Mouse (Mus musculus): ENCODE measurements around the gene Tiprl. TPM values are rescaled to one million over a fixed set of nuclear protein-coding genes. Genes with fewer than 3 reads are reported as not detected.

The Tiprl gene
- polyA plus RNA-seq, 1 experiment from 2014 or later = 110 TPM

- DNase-seq (ENCODE audit: low spot score) = no peak
- no peaks in the 10 kb centered on the region for H3K4me1 ChIP-seq (ENCODE audit: control insufficient read depth, insufficient read depth, low read length)
- no peaks in the 10 kb centered on the region for H3K9me3 ChIP-seq (ENCODE audit: control insufficient read depth, low read length)
- no peaks in the 10 kb centered on the region for H3K36me3 ChIP-seq (ENCODE audit: control insufficient read depth, insufficient read depth, low read length)
- H3K27me3 ChIP-seq (ENCODE audit: control insufficient read depth, insufficient read depth, low read length) = no peaks in the 10 kb centered on the region
- 63% methylated on average over 6 of the region's 9 CpGs for WGBS
- H3K4me2 ChIP-seq (ENCODE audit: low read depth) = no peak overlapping the region
- no peak for ATAC-seq (ENCODE audit: insufficient read depth, low FRiP score, low TSS enrichment)
- no peak overlapping the region for H3K4me3 ChIP-seq (ENCODE audit: low read depth, low read length)
- H3K27ac ChIP-seq (ENCODE audit: low read depth, low read length) = no peak overlapping the region
- H3K9ac ChIP-seq (ENCODE audit: low read length) = no peak overlapping the region
Observed at GRCm38 (mm10) chr1:165174059-165174616, 62.7 kb downstream of the Tiprl start.

GRCm38 (mm10) chr1:165171277-165171676 is 65.5 kb downstream of the Tiprl start:
- no peaks in the 10 kb centered on the region for H3K4me1 ChIP-seq (ENCODE audit: control insufficient read depth, insufficient read depth, low read length)
- H3K4me2 ChIP-seq (ENCODE audit: low read depth) = no peak overlapping the region
- ATAC-seq (ENCODE audit: insufficient read depth, low FRiP score, low TSS enrichment) = no peak
- no peak overlapping the region for H3K4me3 ChIP-seq (ENCODE audit: low read depth, low read length)
- DNase-seq (ENCODE audit: low spot score) = no peak
- no peak overlapping the region for H3K9ac ChIP-seq (ENCODE audit: low read length)
- H3K9me3 ChIP-seq (ENCODE audit: control insufficient read depth, low read length) = no peaks in the 10 kb centered on the region
- no peak overlapping the region for H3K27ac ChIP-seq (ENCODE audit: low read depth, low read length)
- WGBS = 85% methylated on average over 7 of the region's 8 CpGs
- H3K27me3 ChIP-seq (ENCODE audit: control insufficient read depth, insufficient read depth, low read length) = no peaks in the 10 kb centered on the region
- no peaks in the 10 kb centered on the region for H3K36me3 ChIP-seq (ENCODE audit: control insufficient read depth, insufficient read depth, low read length)

- H3K4me1 ChIP-seq (ENCODE audit: control insufficient read depth, insufficient read depth, low read length) = no peaks in the 10 kb centered on the region
- no peaks in the 10 kb centered on the region for H3K36me3 ChIP-seq (ENCODE audit: control insufficient read depth, insufficient read depth, low read length)
- DNase-seq (ENCODE audit: low spot score) (no peak), ATAC-seq (ENCODE audit: insufficient read depth, low FRiP score, low TSS enrichment) (no peak)
- no peak overlapping the region for H3K4me2 ChIP-seq (ENCODE audit: low read depth)
- no peaks in the 10 kb centered on the region for H3K9me3 ChIP-seq (ENCODE audit: control insufficient read depth, low read length)
- H3K27ac ChIP-seq (ENCODE audit: low read depth, low read length) = no peak overlapping the region
- H3K4me3 ChIP-seq (ENCODE audit: low read depth, low read length) = no peak overlapping the region
- no peaks in the 10 kb centered on the region for H3K27me3 ChIP-seq (ENCODE audit: control insufficient read depth, insufficient read depth, low read length)
- H3K9ac ChIP-seq (ENCODE audit: low read length) = no peak overlapping the region
- WGBS = 72% methylated on average over 5 of the region's 5 CpGs
Observed at GRCm38 (mm10) chr1:165170157-165170556, 66.6 kb downstream of the Tiprl start.

GRCm38 (mm10) chr1:165169462-165169861 is 67.3 kb downstream of the Tiprl start:
- Histone ChIP-seq H3K4me3 (ENCODE audit: low read depth, low read length) (no peak overlapping the region), H3K4me1 (ENCODE audit: control insufficient read depth, insufficient read depth, low read length) (no peaks in the 10 kb centered on the region), H3K9ac (ENCODE audit: low read length) (no peak overlapping the region), H3K36me3 (ENCODE audit: control insufficient read depth, insufficient read depth, low read length) (no peaks in the 10 kb centered on the region), H3K27ac (ENCODE audit: low read depth, low read length) (no peak overlapping the region), H3K27me3 (ENCODE audit: control insufficient read depth, insufficient read depth, low read length) (no peaks in the 10 kb centered on the region), H3K4me2 (ENCODE audit: low read depth) (no peak overlapping the region), H3K9me3 (ENCODE audit: control insufficient read depth, low read length) (no peaks in the 10 kb centered on the region)
- WGBS = 82% methylated on average over 3 of the region's 3 CpGs
- no peak for DNase-seq (ENCODE audit: low spot score)
- ATAC-seq (ENCODE audit: insufficient read depth, low FRiP score, low TSS enrichment) = no peak

GRCm38 (mm10) chr1:165164920-165165319 is 71.9 kb downstream of the Tiprl start:
- 88% methylated on average over 6 of the region's 6 CpGs for WGBS
- no peak overlapping the region for H3K9ac ChIP-seq (ENCODE audit: low read length)

More at GRCm38 (mm10) chr1:165164920-165165319, 71.9 kb downstream of the Tiprl start:
- ATAC-seq (ENCODE audit: insufficient read depth, low FRiP score, low TSS enrichment) = no peak
- H3K36me3 ChIP-seq (ENCODE audit: control insufficient read depth, insufficient read depth, low read length) = no peaks in the 10 kb centered on the region
- H3K27me3 ChIP-seq (ENCODE audit: control insufficient read depth, insufficient read depth, low read length) = no peaks in the 10 kb centered on the region
- no peak for DNase-seq (ENCODE audit: low spot score)
- H3K4me2 ChIP-seq (ENCODE audit: low read depth) = no peak overlapping the region
- no peaks in the 10 kb centered on the region for H3K4me1 ChIP-seq (ENCODE audit: control insufficient read depth, insufficient read depth, low read length)
- H3K27ac ChIP-seq (ENCODE audit: low read depth, low read length) = no peak overlapping the region
- H3K4me3 ChIP-seq (ENCODE audit: low read depth, low read length) = no peak overlapping the region
- no peaks in the 10 kb centered on the region for H3K9me3 ChIP-seq (ENCODE audit: control insufficient read depth, low read length)

Other genes with a start within 250 kb of the Tiprl start
- gene Tbx19, start 76.2 kb downstream of the Tiprl start, polyA plus RNA-seq (2014; fragmentation: Nextera tagmentation; extraction: Ambion mirVana) = not detected in 2 replicates
- gene Sft2d2, start 42.6 kb downstream of the Tiprl start, polyA plus RNA-seq (2014; fragmentation: Nextera tagmentation; extraction: Ambion mirVana) = 11.8 TPM in 2 replicates
- gene Gpr161, start 58.8 kb upstream of the Tiprl start, polyA plus RNA-seq (2014; fragmentation: Nextera tagmentation; extraction: Ambion mirVana) = 2.0 and 2.5 TPM in 2 replicates
- 8.8 and 9.0 TPM in 2 replicates for gene Dcaf6, start 223.5 kb upstream of the Tiprl start, polyA plus RNA-seq (2014; fragmentation: Nextera tagmentation; extraction: Ambion mirVana)
- 113 and 114 TPM in 2 replicates for gene Mpc2, start 223.6 kb upstream of the Tiprl start, polyA plus RNA-seq (2014; fragmentation: Nextera tagmentation; extraction: Ambion mirVana)
- 0.13 TPM in 1 of 2 replicates, not detected in the other for gene Adcy10, start 248.2 kb upstream of the Tiprl start, polyA plus RNA-seq (2014; fragmentation: Nextera tagmentation; extraction: Ambion mirVana)